Mouse (Mus musculus) thymus, adult 18-20 months (tissue): ENCODE results near the gene Phf20.

Experiments used
- DNase-seq, 2 experiments: peaks; one replicate each; pipeline ENCODE4 v3.0.0; 2022; ENCODE audit warnings: mixed read lengths in 2 of 2

The Phf20 gene

GRCm38 (mm10) chr2:156318491-156318890 lies 122.2 kb downstream of the Phf20 start:
- DNase-seq: no peak

GRCm38 (mm10) chr2:156321538-156321937 lies 125.3 kb downstream of the Phf20 start:
- DNase-seq: no peak

GRCm38 (mm10) chr2:156324116-156324588 lies 127.9 kb downstream of the Phf20 start:
- DNase-seq: no peak

- no peak for DNase-seq
Observed at GRCm38 (mm10) chr2:156324681-156325080, 128.4 kb downstream of the Phf20 start.

- no peak for DNase-seq
Observed at GRCm38 (mm10) chr2:156330681-156331080, 134.4 kb downstream of the Phf20 start.

GRCm38 (mm10) chr2:156331446-156331965 lies 135.2 kb downstream of the Phf20 start:
- no peak for DNase-seq

- DNase-seq: no peak
Observed at GRCm38 (mm10) chr2:156340078-156340477, 143.8 kb downstream of the Phf20 start.

GRCm38 (mm10) chr2:156344775-156345532 lies 148.7 kb downstream of the Phf20 start:
- no peak for DNase-seq

GRCm38 (mm10) chr2:156348812-156349211 lies 152.5 kb downstream of the Phf20 start:
- no peak for DNase-seq

- no peak for DNase-seq
Observed at GRCm38 (mm10) chr2:156349286-156349848, 153.1 kb downstream of the Phf20 start.

- no peak for DNase-seq
Observed at GRCm38 (mm10) chr2:156351243-156351642, 155.0 kb downstream of the Phf20 start.

- no peak for DNase-seq
Observed at GRCm38 (mm10) chr2:156352413-156353165, 156.3 kb downstream of the Phf20 start.

GRCm38 (mm10) chr2:156353265-156353692 lies 157.0 kb downstream of the Phf20 start:
- DNase-seq: no peak

GRCm38 (mm10) chr2:156356031-156356430 lies 159.8 kb downstream of the Phf20 start:
- DNase-seq: no peak
